Mouse (Mus musculus): ENCODE measurements at regions not wholly inside any gene's neighbourhood (a gene's known extent, or its start where the extent isn't known, plus 50 kb on each side); places are given as distances from the start of the nearest gene placed in this dataset.
A peak's percentile ranks its signal among the peaks of the same experiment; 100 is the strongest.
"Not testable (repeated sequence)": the region's sequence is repeated elsewhere in the genome, so short reads cannot be mapped to it uniquely, and the experiment has no call there.

DNA sequence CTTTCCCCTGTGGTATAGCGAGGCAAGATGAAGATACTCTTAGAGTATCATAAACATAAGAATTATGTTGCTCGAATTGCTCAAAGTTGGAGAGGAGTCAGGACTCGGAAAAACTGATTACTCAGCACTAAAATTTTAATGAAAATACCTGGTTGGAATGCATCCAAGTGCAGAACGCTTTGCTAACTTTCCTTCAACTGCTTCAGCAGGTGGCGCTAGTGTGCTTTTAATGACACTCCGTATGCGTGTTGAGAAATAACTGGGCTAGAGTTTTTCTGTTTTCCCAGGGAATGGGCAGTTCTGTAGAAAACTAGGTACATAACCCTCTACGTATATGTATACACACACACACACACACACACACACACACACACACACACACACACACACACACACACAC, 221.0 kb downstream of the Grxcr1 start:
- H3K9me3 ChIP-seq, result no peaks in the 10 kb centered on the region
- H3K4me2 ChIP-seq (replicated peaks), result no peak overlapping the region
- H3K4me3 ChIP-seq, result no peak overlapping the region
- ATAC-seq (ENCODE audit: low FRiP score, low read depth), result peak; percentile 61; the same call in 1 of the 2 replicates
- no peak overlapping the region for H3K9ac ChIP-seq
- WGBS, result 20% methylated on average over 8 of the region's 8 CpGs
- no peaks in the 10 kb centered on the region for H3K36me3 ChIP-seq
- no peaks in the 10 kb centered on the region for H3K4me1 ChIP-seq
- H3K27ac ChIP-seq, result no peak overlapping the region
- no peaks in the 10 kb centered on the region for H3K27me3 ChIP-seq (replicated peaks)

DNA sequence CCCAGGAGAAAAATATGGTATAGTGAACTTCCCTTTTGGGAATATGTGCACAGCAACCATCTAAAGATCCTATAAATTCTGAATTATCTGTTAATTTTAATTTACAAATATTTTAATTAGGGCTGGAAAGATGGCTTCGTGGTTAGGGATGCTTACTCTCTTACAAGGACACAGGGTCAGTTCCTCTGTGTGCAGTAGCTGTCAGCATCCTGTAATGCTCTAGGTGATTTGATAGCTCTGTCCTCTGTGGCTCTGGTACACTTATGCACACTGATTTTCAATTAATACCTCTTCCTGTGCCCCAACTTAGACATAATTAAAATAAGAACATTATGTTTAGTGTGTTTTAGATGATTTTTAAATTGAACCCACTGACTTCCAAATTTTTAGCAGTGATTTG, 221.8 kb downstream of the Grxcr1 start:
- Histone ChIP-seq H3K9me3 (no peaks in the 10 kb centered on the region), H3K27ac (no peak overlapping the region), H3K4me1 (no peaks in the 10 kb centered on the region), H3K36me3 (no peaks in the 10 kb centered on the region), H3K27me3 (replicated peaks) (no peaks in the 10 kb centered on the region), H3K9ac (no peak overlapping the region), H3K4me3 (no peak overlapping the region), H3K4me2 (replicated peaks) (no peak overlapping the region)
- ATAC-seq (ENCODE audit: low FRiP score, low read depth), result 0 out of 2 replicates have a peak, but pooled peaks have one; percentile 63
- 56% methylated on average over 1 of the region's 1 CpGs for WGBS

DNA sequence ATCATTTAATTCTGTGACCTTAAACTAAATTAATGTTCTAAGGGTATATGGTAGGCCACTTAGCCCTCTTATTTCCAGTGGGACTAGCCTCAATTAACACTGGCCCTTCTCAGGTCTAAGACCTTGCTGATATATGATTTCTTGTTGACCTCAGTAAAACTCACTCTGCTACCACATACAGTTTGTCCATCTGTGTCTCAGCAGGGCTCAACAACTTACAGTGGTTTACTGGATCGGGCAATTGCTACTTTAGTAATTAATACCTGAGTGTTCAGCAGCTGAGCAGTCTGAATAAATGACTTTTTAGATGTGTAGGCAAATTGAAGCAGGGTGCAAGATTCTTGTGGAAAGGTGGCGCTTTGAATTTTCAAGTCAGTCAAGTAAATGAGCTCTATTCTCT, 222.5 kb downstream of the Grxcr1 start:
- Histone ChIP-seq H3K4me3 (no peak overlapping the region), H3K9me3 (no peaks in the 10 kb centered on the region), H3K27ac (no peak overlapping the region), H3K27me3 (replicated peaks) (no peaks in the 10 kb centered on the region), H3K4me2 (replicated peaks) (no peak overlapping the region), H3K4me1 (no peaks in the 10 kb centered on the region), H3K36me3 (no peaks in the 10 kb centered on the region), H3K9ac (no peak overlapping the region)
- ATAC-seq (ENCODE audit: low FRiP score, low read depth), result no peak
- WGBS, result 67% methylated on average over 2 of the region's 2 CpGs

GRCm38 (mm10) chr5:68264206-68264605, 232.6 kb downstream of the Grxcr1 start:
- Histone ChIP-seq H3K4me1 (no peaks in the 10 kb centered on the region), H3K27me3 (replicated peaks) (no peaks in the 10 kb centered on the region), H3K4me3 (no peak overlapping the region), H3K27ac (no peak overlapping the region), H3K4me2 (replicated peaks) (no peak overlapping the region), H3K9me3 (no peaks in the 10 kb centered on the region), H3K36me3 (no peaks in the 10 kb centered on the region), H3K9ac (no peak overlapping the region)
- WGBS, result 86% methylated on average over 3 of the region's 3 CpGs
- no peak for ATAC-seq (ENCODE audit: low FRiP score, low read depth)

DNA sequence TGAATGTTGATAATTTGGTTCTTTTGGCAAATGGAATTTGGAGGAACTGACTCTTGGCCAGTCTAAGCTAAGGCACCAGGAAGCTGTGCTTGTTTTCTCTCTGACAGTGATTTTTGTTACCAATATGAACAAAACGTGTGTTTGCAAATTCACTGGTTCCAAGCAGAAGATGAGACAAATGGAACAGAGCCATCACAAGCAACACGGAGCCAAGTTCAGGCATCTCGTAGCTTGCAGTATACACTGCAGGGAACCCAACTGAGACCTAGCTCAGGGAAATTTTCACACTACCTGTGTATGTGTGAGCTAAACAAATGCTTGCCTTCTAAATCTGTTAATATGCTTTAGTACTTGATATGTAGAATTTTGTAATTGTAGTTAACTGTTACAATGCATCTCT, 242.6 kb downstream of the Grxcr1 start:
- Histone ChIP-seq H3K9ac (no peak overlapping the region), H3K9me3 (no peaks in the 10 kb centered on the region), H3K36me3 (no peaks in the 10 kb centered on the region), H3K4me3 (no peak overlapping the region), H3K4me2 (replicated peaks) (no peak overlapping the region), H3K27me3 (replicated peaks) (no peaks in the 10 kb centered on the region), H3K27ac (no peak overlapping the region), H3K4me1 (no peaks in the 10 kb centered on the region)
- 82% methylated on average over 3 of the region's 3 CpGs for WGBS
- no peak for ATAC-seq (ENCODE audit: low FRiP score, low read depth)

- Histone ChIP-seq H3K9ac (no peak overlapping the region), H3K36me3 (no peaks in the 10 kb centered on the region), H3K4me3 (no peak overlapping the region), H3K9me3 (no peaks in the 10 kb centered on the region), H3K27ac (no peak overlapping the region), H3K4me1 (no peaks in the 10 kb centered on the region), H3K27me3 (replicated peaks) (no peaks in the 10 kb centered on the region), H3K4me2 (replicated peaks) (no peak overlapping the region)
- 78% methylated on average over 5 of the region's 5 CpGs for WGBS
- ATAC-seq (ENCODE audit: low FRiP score, low read depth), result peak; percentile 41; the same call in 1 of the 2 replicates
These were observed 244.1 kb downstream of the Grxcr1 start for GRCm38 (mm10) chr5:68275558-68276263.

GRCm38 (mm10) chr5:68295774-68296173, 264.1 kb downstream of the Grxcr1 start:
- H3K27ac ChIP-seq; H3K9me3 ChIP-seq; H3K4me2 ChIP-seq (replicated peaks); H3K4me1 ChIP-seq; H3K4me3 ChIP-seq; H3K27me3 ChIP-seq (replicated peaks); ATAC-seq (ENCODE audit: low FRiP score, low read depth); H3K36me3 ChIP-seq; H3K9ac ChIP-seq: not testable (repeated sequence)
- 83% methylated on average over 2 of the region's 2 CpGs for WGBS

DNA sequence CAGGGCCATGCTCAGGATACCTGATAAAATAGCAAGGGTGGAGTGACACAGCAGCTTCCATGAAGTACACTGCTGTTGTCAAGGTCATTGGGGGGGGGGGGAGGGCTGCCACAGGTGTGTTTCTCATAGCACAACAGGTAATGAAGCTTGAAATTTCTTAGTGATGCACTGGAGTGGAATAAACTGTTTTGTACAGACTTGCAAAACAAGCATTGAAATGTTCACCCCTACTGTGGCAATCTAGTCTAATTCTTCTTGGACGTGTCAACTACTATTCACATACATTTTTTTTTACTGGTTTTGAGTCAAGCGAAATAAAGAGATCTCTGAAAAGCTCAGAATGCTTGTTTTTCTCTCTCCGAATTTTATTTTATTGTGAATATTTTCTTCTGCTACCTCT, 281.6 kb downstream of the Grxcr1 start:
- Histone ChIP-seq H3K4me1 (no peaks in the 10 kb centered on the region), H3K27ac (no peak overlapping the region), H3K9ac (no peak overlapping the region), H3K4me3 (no peak overlapping the region), H3K36me3 (no peaks in the 10 kb centered on the region), H3K27me3 (replicated peaks) (no peaks in the 10 kb centered on the region), H3K4me2 (replicated peaks) (no peak overlapping the region), H3K9me3 (no peaks in the 10 kb centered on the region)
- ATAC-seq (ENCODE audit: low FRiP score, low read depth), result no peak
- 57% methylated on average over 3 of the region's 3 CpGs for WGBS

DNA sequence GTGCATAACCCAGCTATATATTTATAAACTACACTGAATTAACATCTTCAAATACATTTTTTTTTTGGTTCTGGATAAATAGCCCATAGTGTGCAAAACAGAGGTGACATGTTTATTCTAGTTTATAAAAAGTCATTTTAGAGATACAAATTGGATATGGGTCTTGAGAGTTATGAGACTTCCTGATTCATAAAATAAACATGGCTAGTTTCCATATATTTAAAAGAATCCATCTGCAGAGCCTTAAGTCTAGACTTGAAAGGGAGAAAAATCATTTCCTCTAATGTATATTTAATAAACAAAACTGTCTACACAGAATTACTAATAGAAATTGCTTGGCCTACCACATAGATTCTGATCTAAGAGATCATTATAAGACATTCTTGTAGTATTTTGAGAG, 287.3 kb downstream of the Grxcr1 start:
- no peaks in the 10 kb centered on the region for H3K27me3 ChIP-seq (replicated peaks)
- ATAC-seq (ENCODE audit: low FRiP score, low read depth), result no peak

GRCm38 (mm10) chr5:68326998-68327593, 295.5 kb downstream of the Grxcr1 start:
- no peak overlapping the region for H3K9ac ChIP-seq
- no peaks in the 10 kb centered on the region for H3K9me3 ChIP-seq
- H3K27ac ChIP-seq, result no peak overlapping the region
- no peaks in the 10 kb centered on the region for H3K27me3 ChIP-seq (replicated peaks)
- no peak for ATAC-seq (ENCODE audit: low FRiP score, low read depth)
- H3K4me1 ChIP-seq, result no peaks in the 10 kb centered on the region
- WGBS, result 92% methylated on average over 2 of the region's 2 CpGs
- no peak overlapping the region for H3K4me2 ChIP-seq (replicated peaks)
- H3K36me3 ChIP-seq, result no peaks in the 10 kb centered on the region
- H3K4me3 ChIP-seq, result no peak overlapping the region

More for the DNA sequence above, 287.3 kb downstream of the Grxcr1 start:
- H3K9ac ChIP-seq, result no peak overlapping the region
- H3K4me1 ChIP-seq, result no peaks in the 10 kb centered on the region
- no peak overlapping the region for H3K4me2 ChIP-seq (replicated peaks)
- H3K27ac ChIP-seq, result no peak overlapping the region
- H3K36me3 ChIP-seq, result no peaks in the 10 kb centered on the region
- H3K9me3 ChIP-seq, result no peaks in the 10 kb centered on the region
- H3K4me3 ChIP-seq, result no peak overlapping the region

- no peak overlapping the region for H3K4me2 ChIP-seq (replicated peaks)
- H3K27ac ChIP-seq, result no peak overlapping the region
- no peak overlapping the region for H3K9ac ChIP-seq
- no peaks in the 10 kb centered on the region for H3K4me1 ChIP-seq
- H3K9me3 ChIP-seq, result no peaks in the 10 kb centered on the region
- no peaks in the 10 kb centered on the region for H3K27me3 ChIP-seq (replicated peaks)
- WGBS, result 85% methylated on average over 3 of the region's 3 CpGs
- ATAC-seq (ENCODE audit: low FRiP score, low read depth), result no peak
- H3K36me3 ChIP-seq, result no peaks in the 10 kb centered on the region
- H3K4me3 ChIP-seq, result no peak overlapping the region
These were observed 297.7 kb downstream of the Grxcr1 start for GRCm38 (mm10) chr5:68329311-68329710.

- no peak for ATAC-seq (ENCODE audit: low FRiP score, low read depth)
- no peak overlapping the region for H3K4me3 ChIP-seq
- no peak overlapping the region for H3K27ac ChIP-seq
- WGBS, result 70% methylated on average over 2 of the region's 2 CpGs
- H3K9me3 ChIP-seq, result no peaks in the 10 kb centered on the region
- no peaks in the 10 kb centered on the region for H3K4me1 ChIP-seq
- H3K27me3 ChIP-seq (replicated peaks), result no peaks in the 10 kb centered on the region
- no peak overlapping the region for H3K4me2 ChIP-seq (replicated peaks)
- H3K36me3 ChIP-seq, result no peaks in the 10 kb centered on the region
- no peak overlapping the region for H3K9ac ChIP-seq
These were observed 298.2 kb downstream of the Grxcr1 start for GRCm38 (mm10) chr5:68329828-68330227.

- no peaks in the 10 kb centered on the region for H3K27me3 ChIP-seq (replicated peaks)
- no peaks in the 10 kb centered on the region for H3K36me3 ChIP-seq
- no peaks in the 10 kb centered on the region for H3K9me3 ChIP-seq
- no peak overlapping the region for H3K4me2 ChIP-seq (replicated peaks)
- ATAC-seq (ENCODE audit: low FRiP score, low read depth), result no peak
- no peaks in the 10 kb centered on the region for H3K4me1 ChIP-seq
- H3K9ac ChIP-seq, result no peak overlapping the region
- no peak overlapping the region for H3K4me3 ChIP-seq
- H3K27ac ChIP-seq, result no peak overlapping the region
- WGBS, result 85% methylated on average over 2 of the region's 2 CpGs
These were observed 319.3 kb downstream of the Grxcr1 start for GRCm38 (mm10) chr5:68350921-68351320.

Data from neural tube, embryonic 12.5 days (tissue).